Mouse (Mus musculus) heart, postnatal 25 days (tissue): ENCODE results near the gene Mtf1. TPM values are rescaled to one million over a fixed set of nuclear protein-coding genes. Genes with fewer than 3 reads are reported as not detected.

Experiments used
- total RNA-seq, 2 experiments: library from RNA; stranded (reverse); gene quantifications; 2 replicates each; pipeline ENCODE4 v1.2.3; 2021

The Mtf1 gene
- total RNA-seq, 2 experiments from 2014 or later = 13.7 to 16.5 TPM

Other genes starting within 250 kb of the Mtf1 start
- not detected for gene 3100002H09Rik, start 191.3 kb upstream of the Mtf1 start, total RNA-seq
- under 1 TPM; 0.08 to 0.14 TPM for gene Pou3f1, start 145.3 kb upstream of the Mtf1 start, total RNA-seq
- 10 to 100 TPM; 10.8 to 13.2 TPM for gene Utp11, start 108.5 kb upstream of the Mtf1 start, total RNA-seq
- gene Fhl3, start 101.4 kb upstream of the Mtf1 start, total RNA-seq = 10 to 100 TPM; 12.7 to 14.2 TPM
- gene Sf3a3, start 87.3 kb upstream of the Mtf1 start, total RNA-seq = 10 to 100 TPM; 18.4 to 18.6 TPM
- 10 to 100 TPM; 10.1 to 10.4 TPM for gene Inpp5b, start 60.3 kb upstream of the Mtf1 start, total RNA-seq
- 10 to 100 TPM; 16.1 to 16.6 TPM for gene Yrdc, start 48.6 kb downstream of the Mtf1 start, total RNA-seq
- gene 1110065P20Rik, start 49.1 kb downstream of the Mtf1 start, total RNA-seq = 10 to 100 TPM; 21.8 to 23.8 TPM
- gene Maneal, start 60.1 kb downstream of the Mtf1 start, total RNA-seq = under 1 TPM; 0.08 to 0.29 TPM
- not detected for gene Epha10, start 78.8 kb downstream of the Mtf1 start, total RNA-seq
- gene 9930104L06Rik, start 134.9 kb downstream of the Mtf1 start, total RNA-seq = 1 to 10 TPM; 7.4 to 7.9 TPM
- 1 to 10 TPM in 1 of 2 experiments, under 1 TPM in 1; 0.88 to 1.4 TPM for gene Cdca8, start 137.2 kb downstream of the Mtf1 start, total RNA-seq
- gene Rspo1, start 184.3 kb downstream of the Mtf1 start, total RNA-seq = 1 to 10 TPM; 3.1 to 3.6 TPM
- 10 to 100 TPM; 25.9 to 27.0 TPM for gene Gnl2, start 214.5 kb downstream of the Mtf1 start, total RNA-seq